Mouse (Mus musculus): Measurements from ENCODE around the gene Barx1.
A peak's percentile ranks its signal among the peaks of the same experiment; 100 is the strongest.

DNA sequence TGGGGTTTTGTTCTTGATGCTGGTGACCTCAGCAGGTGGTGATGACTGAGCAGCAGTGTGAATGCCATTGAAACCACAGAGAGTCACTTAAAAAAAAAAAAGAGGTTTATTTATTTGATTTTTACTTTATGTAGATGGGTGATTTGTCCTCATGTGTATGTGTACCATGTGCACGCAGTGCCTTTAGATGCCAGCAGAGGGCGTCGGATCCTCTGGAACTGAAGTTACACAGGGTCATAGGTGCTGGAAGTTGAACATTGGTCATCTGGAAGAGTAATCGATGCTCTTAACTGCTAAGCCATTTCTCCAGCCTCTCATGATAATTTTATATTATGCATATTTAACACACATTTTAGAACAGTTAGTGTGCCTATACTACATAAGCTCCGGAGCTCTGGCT lies 11.8 kb downstream of the Barx1 start:
- TF ChIP-seq CTCF (IDR thresholded peaks at IDR 0.05; ENCODE audit: low read depth) (peak; percentile 51; the same call in 1 of the 2 replicates), EP300 (IDR thresholded peaks at IDR 0.05; ENCODE audit: low read depth) (no peak)

All from liver, embryonic 14.5 days (tissue).